Mouse (Mus musculus): ENCODE results near the gene Hps5. TPM values are rescaled to one million over a fixed set of nuclear protein-coding genes. Genes with fewer than 3 reads are reported as not detected.

The Hps5 gene
- total and polyA plus RNA-seq, 3 experiments: 17.8 to 26.0 (median 20.8) TPM

DNA sequence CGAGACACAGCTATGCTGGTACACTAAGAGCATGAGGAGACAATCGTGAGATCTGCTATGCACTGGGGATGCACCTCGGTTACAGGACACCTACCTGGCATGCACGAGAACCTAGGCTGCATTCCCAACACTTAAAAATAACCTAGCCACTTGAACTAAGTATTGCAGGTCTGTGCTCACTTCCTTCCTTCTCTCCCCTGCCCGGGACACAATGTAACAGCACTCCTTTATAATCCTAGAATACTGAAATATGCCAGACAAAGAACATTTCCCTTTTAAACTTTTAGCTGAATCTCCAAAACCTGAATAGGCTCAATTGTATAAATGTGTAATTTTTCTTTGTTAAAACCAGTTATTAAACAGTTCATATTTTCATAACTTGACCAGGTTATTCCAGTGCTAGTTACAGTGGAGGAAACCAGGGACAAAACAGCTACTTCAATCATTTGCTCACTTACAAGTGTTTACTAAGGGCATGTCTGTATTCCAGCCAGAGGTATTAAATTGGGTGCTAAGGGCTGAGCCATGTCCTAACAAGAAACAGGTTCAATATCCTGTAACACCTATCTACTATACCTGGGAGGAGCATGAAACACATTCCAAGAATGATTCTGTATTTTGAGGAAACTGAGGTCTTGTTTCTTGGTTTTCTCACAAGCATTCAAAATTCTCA is 6.6 kb downstream of the Hps5 start:
- in situ Hi-C loops (cut with MboI; ENCODE audit: low pct_ligation_motif_present, low pct_unique_long_range_greater_than_20kb, low sequenced_read_pairs): no loop called here

DNA sequence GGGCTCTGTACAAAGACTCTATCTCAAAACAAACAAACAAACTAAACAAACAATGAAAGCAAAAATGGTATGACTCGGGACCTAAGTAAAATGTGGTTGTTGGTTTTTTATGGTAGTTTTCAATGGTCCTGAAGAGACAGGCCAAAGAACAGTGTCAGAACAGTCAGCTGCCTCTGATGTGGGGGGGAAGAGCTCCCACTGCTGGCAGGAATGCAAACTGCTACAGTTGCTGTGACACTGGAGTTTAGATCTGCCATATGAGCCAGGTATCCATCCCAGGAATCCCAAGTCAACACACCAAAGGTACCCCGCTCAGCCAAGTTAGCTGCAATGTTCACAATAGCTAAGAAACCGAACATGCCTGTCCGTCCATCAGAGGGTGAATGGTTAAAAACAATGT is 25.2 kb downstream of the Hps5 start:
- Histone ChIP-seq H3K36me3 (replicated peaks in 1 of 2; ENCODE audit: control insufficient read depth in 1 of 2, insufficient read depth in 1 of 2, low read length in 1 of 2) (peaks cover 49 to 88% of the 10 kb centered on the region in 2 experiments), H3K9me3 (replicated peaks; ENCODE audit: low read length) (no peaks in the 10 kb centered on the region)
- dilution Hi-C loops (cut with MboI; ENCODE audit: extremely low pct_ligation_motif_present, extremely low pct_unique_long_range_greater_than_20kb, low sequenced_read_pairs): no loop called here

More for the DNA sequence above, 6.6 kb downstream of the Hps5 start:
- TF ChIP-seq MEF2A (IDR thresholded peaks at IDR 0.05; ENCODE audit: borderline replicate concordance, low read depth, low read length): no peak
- no peak for TF ChIP-seq ZKSCAN1 (IDR thresholded peaks at IDR 0.05; ENCODE audit: borderline replicate concordance, low read depth, low read length)
- TF ChIP-seq TCF12 (IDR thresholded peaks at IDR 0.05; ENCODE audit: low read depth, low read length): no peak
- TF ChIP-seq HCFC1 (IDR thresholded peaks at IDR 0.05; ENCODE audit: low read depth, low read length): no peak
- TF ChIP-seq UBTF (IDR thresholded peaks at IDR 0.05; ENCODE audit: low read depth, low read length): no peak
- no peak for TF ChIP-seq SMC3 (IDR thresholded peaks at IDR 0.05; ENCODE audit: low read depth, low read length)
- no peak for TF ChIP-seq RAD21 (IDR thresholded peaks at IDR 0.05; ENCODE audit: low read depth, low read length)
- TF ChIP-seq USF1 (IDR thresholded peaks at IDR 0.05; ENCODE audit: low read depth, low read length): no peak
- TF ChIP-seq BHLHE40 (IDR thresholded peaks at IDR 0.05; ENCODE audit: low read depth, low read length): no peak
- TF ChIP-seq MAZ (IDR thresholded peaks at IDR 0.05; ENCODE audit: low read depth, low read length): no peak
- TF ChIP-seq TBP (conservative IDR thresholded peaks at IDR 0.05; ENCODE audit: low read depth, low read length): no peak
- no peak for TF ChIP-seq ELF1 (IDR thresholded peaks at IDR 0.05; ENCODE audit: low read depth, low read length)
- H3K27ac ChIP-seq (ENCODE audit: insufficient read depth, low read depth): no peak overlapping the region
- no peaks in the 10 kb centered on the region for H3K9me3 ChIP-seq (replicated peaks; ENCODE audit: low read length)
- no peak for DNase-seq (ENCODE audit: extremely low read depth)
- no peaks in the 10 kb centered on the region for H3K27me3 ChIP-seq (replicated peaks)
- peaks cover 0 to 14% of the 10 kb centered on the region in 2 experiments; a peak in 2 of 4 replicates for H3K4me1 ChIP-seq (ENCODE audit: control insufficient read depth in 1 of 2, insufficient read depth in 2 of 2)
- H3K4me3 ChIP-seq (replicated peaks in 1 of 3; ENCODE audit: low read depth in 2 of 3, low read length in 2 of 3, poor library complexity in 1 of 3): no peak overlapping the region
- H3K9ac ChIP-seq (ENCODE audit: insufficient read depth, low read depth): no peak overlapping the region
- dilution Hi-C loops (cut with MboI; ENCODE audit: extremely low pct_ligation_motif_present, extremely low pct_unique_long_range_greater_than_20kb, low sequenced_read_pairs): no loop called here
- 0 out of 2 replicates have a peak, but pooled peaks cover 3% of the 10 kb centered on the region for H3K79me2 ChIP-seq (replicated peaks; ENCODE audit: control insufficient read depth, extremely low read depth, insufficient read depth, poor library complexity, severe bottlenecking)
- H3K36me3 ChIP-seq (replicated peaks in 1 of 2; ENCODE audit: control insufficient read depth in 1 of 2, insufficient read depth in 1 of 2, low read length in 1 of 2): peaks cover 29 to 52% of the 10 kb centered on the region in 2 experiments
- no peak overlapping the region for H3K4me2 ChIP-seq (ENCODE audit: insufficient read depth, low read depth, poor library complexity, severe bottlenecking)

More for the DNA sequence above, 25.2 kb downstream of the Hps5 start:
- Histone ChIP-seq H3K27ac (ENCODE audit: insufficient read depth, low read depth) (no peak overlapping the region), H3K9ac (ENCODE audit: insufficient read depth, low read depth) (no peak overlapping the region), H3K4me2 (ENCODE audit: insufficient read depth, low read depth, poor library complexity, severe bottlenecking) (no peak overlapping the region), H3K27me3 (replicated peaks) (no peaks in the 10 kb centered on the region), H3K4me3 (replicated peaks in 1 of 3; ENCODE audit: low read depth in 2 of 3, low read length in 2 of 3, poor library complexity in 1 of 3) (no peak overlapping the region), H3K79me2 (replicated peaks; ENCODE audit: control insufficient read depth, extremely low read depth, insufficient read depth, poor library complexity, severe bottlenecking) (no peaks in the 10 kb centered on the region), H3K4me1 (ENCODE audit: control insufficient read depth in 1 of 2, insufficient read depth in 2 of 2) (peaks cover 0 to 10% of the 10 kb centered on the region in 2 experiments; a peak in 2 of 4 replicates)
- DNase-seq (ENCODE audit: extremely low read depth): peak; percentile 54
- in situ Hi-C loops (cut with MboI; ENCODE audit: low pct_ligation_motif_present, low pct_unique_long_range_greater_than_20kb, low sequenced_read_pairs): no loop called here
- TF ChIP-seq MAFK (IDR thresholded peaks at IDR 0.05; ENCODE audit: insufficient replicate concordance, low read length): no peak
- TF ChIP-seq USF1 (IDR thresholded peaks at IDR 0.05; ENCODE audit: low read depth, low read length): no peak
- TF ChIP-seq ELF1 (IDR thresholded peaks at IDR 0.05; ENCODE audit: low read depth, low read length): no peak
- no peak for TF ChIP-seq KAT2A (IDR thresholded peaks at IDR 0.05; ENCODE audit: insufficient replicate concordance, low read length)
- TF ChIP-seq TCF12 (IDR thresholded peaks at IDR 0.05; ENCODE audit: low read depth, low read length): no peak
- no peak for TF ChIP-seq RCOR1 (conservative IDR thresholded peaks at IDR 0.05; ENCODE audit: low read depth, low read length)
- TF ChIP-seq JUN (IDR thresholded peaks at IDR 0.05; ENCODE audit: insufficient read depth, low read depth, low read length): no peak
- TF ChIP-seq MYC (IDR thresholded peaks at IDR 0.05; ENCODE audit: low read depth, low read length): no peak
- no peak for TF ChIP-seq TBP (conservative IDR thresholded peaks at IDR 0.05; ENCODE audit: low read depth, low read length)
- TF ChIP-seq ZC3H11A (IDR thresholded peaks at IDR 0.05; ENCODE audit: low read depth, low read length): no peak
- peak; percentile 46 for TF ChIP-seq SMC3 (IDR thresholded peaks at IDR 0.05; ENCODE audit: low read depth, low read length)
- TF ChIP-seq GABPA (IDR thresholded peaks at IDR 0.05; ENCODE audit: insufficient replicate concordance, low read depth, low read length): no peak
- no peak for TF ChIP-seq NRF1 (IDR thresholded peaks at IDR 0.05; ENCODE audit: low read depth, low read length)
- no peak for TF ChIP-seq HCFC1 (IDR thresholded peaks at IDR 0.05; ENCODE audit: low read depth, low read length)
- TF ChIP-seq CHD1 (IDR thresholded peaks at IDR 0.05; ENCODE audit: low read depth, low read length): no peak
- no peak for TF ChIP-seq MAX (IDR thresholded peaks at IDR 0.05; ENCODE audit: low read length)
- TF ChIP-seq USF2 (conservative IDR thresholded peaks at IDR 0.05; ENCODE audit: low read depth, low read length): no peak
- TF ChIP-seq RAD21 (IDR thresholded peaks at IDR 0.05; ENCODE audit: low read depth, low read length): peak; percentile 26
- peak; percentile 41 to 55 for TF ChIP-seq CTCF (conservative IDR thresholded peaks at IDR 0.05 in 1 of 2, IDR thresholded peaks at IDR 0.05 in 1 of 2; ENCODE audit: low read depth in 2 of 2, low read length in 2 of 2)
- TF ChIP-seq EP300 (IDR thresholded peaks at IDR 0.05; ENCODE audit: low read length): no peak
- no peak for TF ChIP-seq NELFE (IDR thresholded peaks at IDR 0.05; ENCODE audit: low read depth, low read length)
- no peak for TF ChIP-seq UBTF (IDR thresholded peaks at IDR 0.05; ENCODE audit: low read depth, low read length)
- no peak for TF ChIP-seq SIN3A (IDR thresholded peaks at IDR 0.05; ENCODE audit: low read length)
- TF ChIP-seq CHD2 (IDR thresholded peaks at IDR 0.05; ENCODE audit: low read length): no peak
- peak; percentile 75 for TF ChIP-seq ZNF384 (IDR thresholded peaks at IDR 0.05; ENCODE audit: low read depth, low read length)
- no peak for TF ChIP-seq IRF4 (IDR thresholded peaks at IDR 0.05; ENCODE audit: low read depth, low read length)
- no peak for TF ChIP-seq ZMIZ1 (IDR thresholded peaks at IDR 0.05; ENCODE audit: low read depth, low read length)
- no peak for TF ChIP-seq MXI1 (IDR thresholded peaks at IDR 0.05; ENCODE audit: low read depth, low read length)
